Mouse (Mus musculus): ENCODE data around the gene Fermt2. TPM values are rescaled to one million over a fixed set of nuclear protein-coding genes. Genes with fewer than 3 reads are reported as not detected.

Gene Fermt2
- total and polyA plus RNA-seq, 2 experiments from 2014 or later, result 26.4 to 66.7 TPM

DNA sequence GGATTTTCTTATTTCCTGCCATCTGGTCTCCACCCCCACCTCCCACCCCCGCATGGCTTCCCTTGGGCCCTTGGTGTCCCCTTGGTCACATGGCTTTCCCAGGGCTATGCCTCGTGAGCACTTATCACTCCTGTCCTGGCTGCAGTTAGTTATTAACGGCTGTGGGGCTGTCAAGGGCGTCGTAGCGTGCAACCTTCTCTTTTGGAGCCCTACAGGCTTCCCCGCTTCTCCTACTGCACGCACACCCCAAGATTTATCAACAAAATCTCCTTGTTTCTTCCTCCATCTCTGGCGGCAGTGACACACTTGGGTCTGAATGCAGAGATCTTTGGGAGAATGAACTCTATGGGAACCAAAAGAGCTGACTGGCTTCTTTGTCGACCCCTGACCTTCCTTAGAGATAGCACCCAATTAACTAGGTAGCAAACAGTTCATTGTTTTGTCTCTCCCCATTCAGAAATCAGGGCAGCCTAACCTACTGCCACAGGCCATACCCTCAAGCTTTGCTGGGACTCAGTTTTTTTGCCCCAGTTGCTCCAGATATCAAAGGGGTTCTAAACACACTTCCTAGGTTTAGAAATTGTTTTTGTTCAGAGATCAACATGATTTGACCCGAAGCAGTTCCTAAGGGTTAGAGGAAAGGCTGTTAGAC, 76.9 kb downstream of the Fermt2 start:
- Histone ChIP-seq H3K27ac (ENCODE audit: low read depth, low read length) (no peak overlapping the region), H3K4me3 (ENCODE audit: low read depth, low read length) (no peak overlapping the region), H3K36me3 (ENCODE audit: insufficient read depth, low read length) (0 out of 2 replicates have a peak, but pooled peaks cover under 1% of the 10 kb centered on the region), H3K4me1 (ENCODE audit: insufficient read depth, low read length) (peaks cover 13% of the 10 kb centered on the region), H3K9ac (replicated peaks; ENCODE audit: low read length, poor library complexity, severe bottlenecking) (no peak overlapping the region), H3K9me3 (ENCODE audit: low read length) (no peaks in the 10 kb centered on the region), H3K4me2 (ENCODE audit: low read depth, low read length, poor library complexity, severe bottlenecking) (no peak overlapping the region), H3K27me3 (ENCODE audit: insufficient read depth, low read length) (no peaks in the 10 kb centered on the region)
- DNase-seq (ENCODE audit: low spot score) (no peak), ATAC-seq (ENCODE audit: low FRiP score) (no peak)
- no peak for TF ChIP-seq CTCF (IDR thresholded peaks at IDR 0.05)
- 49% methylated on average over 11 of the region's 11 CpGs for WGBS

DNA sequence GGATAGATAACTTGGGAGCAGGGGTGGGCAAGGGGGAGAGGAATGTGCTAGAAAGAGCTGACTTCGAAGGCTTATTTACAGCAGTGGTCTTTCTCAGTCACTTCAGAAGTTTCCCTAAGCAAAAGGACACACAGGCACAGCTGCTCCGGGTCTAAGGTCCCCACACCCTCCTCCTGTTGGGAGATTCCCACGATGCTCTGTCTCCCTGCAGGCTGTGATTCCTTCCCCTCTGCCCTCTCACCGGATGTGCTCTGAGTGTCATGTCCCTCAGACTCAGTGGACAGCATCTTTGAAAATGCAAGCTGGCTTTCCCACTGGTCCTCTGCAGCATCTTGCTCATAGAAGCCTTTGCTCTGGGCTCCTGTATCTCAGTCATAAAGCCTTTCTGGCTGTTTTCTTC, 77.8 kb downstream of the Fermt2 start:
- Histone ChIP-seq H3K4me1 (ENCODE audit: insufficient read depth, low read length) (peaks cover 13% of the 10 kb centered on the region), H3K9me3 (ENCODE audit: low read length) (no peaks in the 10 kb centered on the region), H3K36me3 (ENCODE audit: insufficient read depth, low read length) (no peaks in the 10 kb centered on the region), H3K4me2 (ENCODE audit: low read depth, low read length, poor library complexity, severe bottlenecking) (no peak overlapping the region), H3K27ac (ENCODE audit: low read depth, low read length) (no peak overlapping the region), H3K27me3 (ENCODE audit: insufficient read depth, low read length) (no peaks in the 10 kb centered on the region), H3K9ac (replicated peaks; ENCODE audit: low read length, poor library complexity, severe bottlenecking) (no peak overlapping the region), H3K4me3 (ENCODE audit: low read depth, low read length) (no peak overlapping the region)
- DNase-seq (ENCODE audit: low spot score), result no peak
- TF ChIP-seq CTCF (IDR thresholded peaks at IDR 0.05), result no peak
- WGBS, result 54% methylated on average over 4 of the region's 4 CpGs
- no peak for ATAC-seq (ENCODE audit: low FRiP score)

DNA sequence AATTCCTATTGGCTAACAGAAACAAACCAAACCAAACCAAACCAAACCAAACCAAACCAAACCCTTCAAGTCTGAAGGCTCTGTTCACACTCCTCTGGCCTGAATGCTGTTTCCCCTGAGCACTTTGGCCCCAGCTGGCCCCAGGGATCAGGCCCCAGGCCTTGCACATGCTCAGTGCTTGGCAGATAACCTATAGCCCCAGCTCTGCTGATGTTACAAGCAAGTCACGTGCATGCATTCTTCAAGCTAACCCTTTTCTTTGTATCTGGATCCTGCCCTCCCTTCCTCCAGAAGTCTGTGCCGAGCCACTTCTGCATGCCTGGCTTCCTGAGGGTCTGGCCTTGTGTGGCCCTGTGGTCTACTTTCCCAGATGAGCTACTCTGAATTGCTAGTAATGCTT, 78.8 kb downstream of the Fermt2 start:
- H3K27me3 ChIP-seq (ENCODE audit: insufficient read depth, low read length), result no peaks in the 10 kb centered on the region
- no peak overlapping the region for H3K27ac ChIP-seq (ENCODE audit: low read depth, low read length)
- H3K9ac ChIP-seq (replicated peaks; ENCODE audit: low read length, poor library complexity, severe bottlenecking), result no peak overlapping the region
- H3K36me3 ChIP-seq (ENCODE audit: insufficient read depth, low read length), result no peaks in the 10 kb centered on the region
- 0 out of 2 replicates have a peak, but pooled peaks cover 6% of the 10 kb centered on the region for H3K4me1 ChIP-seq (ENCODE audit: insufficient read depth, low read length)
- H3K4me3 ChIP-seq (ENCODE audit: low read depth, low read length), result no peak overlapping the region
- no peak for DNase-seq (ENCODE audit: low spot score)
- H3K9me3 ChIP-seq (ENCODE audit: low read length), result no peaks in the 10 kb centered on the region
- TF ChIP-seq CTCF (IDR thresholded peaks at IDR 0.05), result no peak
- H3K4me2 ChIP-seq (ENCODE audit: low read depth, low read length, poor library complexity, severe bottlenecking), result no peak overlapping the region
- 22% methylated on average over 2 of the region's 2 CpGs for WGBS
- ATAC-seq (ENCODE audit: low FRiP score), result no peak

DNA sequence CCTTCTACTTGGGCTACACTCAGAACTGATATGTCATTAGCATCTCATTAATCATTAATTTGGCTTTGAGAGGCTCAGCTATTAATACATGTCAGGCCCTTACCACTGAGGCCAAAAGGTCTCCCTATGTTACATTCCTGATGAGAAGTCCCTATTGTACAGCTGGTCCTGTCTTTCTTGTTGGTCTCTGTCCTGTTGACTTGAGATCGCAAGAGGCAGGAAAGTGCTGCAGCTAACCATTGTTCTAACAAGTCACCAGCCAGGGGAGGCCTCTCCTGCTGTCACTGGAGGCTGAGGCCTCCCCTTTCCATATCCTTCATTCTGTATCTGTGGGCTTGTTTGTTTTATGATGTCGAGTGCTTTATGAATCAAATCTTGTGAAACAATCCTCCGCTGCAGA, 83.1 kb downstream of the Fermt2 start:
- no peaks in the 10 kb centered on the region for H3K36me3 ChIP-seq (ENCODE audit: insufficient read depth, low read length)
- H3K27me3 ChIP-seq (ENCODE audit: insufficient read depth, low read length), result no peaks in the 10 kb centered on the region
- no peaks in the 10 kb centered on the region for H3K4me1 ChIP-seq (ENCODE audit: insufficient read depth, low read length)
- ATAC-seq (ENCODE audit: low FRiP score) (no peak), DNase-seq (ENCODE audit: low spot score) (no peak)
- H3K9ac ChIP-seq (replicated peaks; ENCODE audit: low read length, poor library complexity, severe bottlenecking), result no peak overlapping the region
- H3K9me3 ChIP-seq (ENCODE audit: low read length), result no peaks in the 10 kb centered on the region
- WGBS, result 80% methylated on average over 3 of the region's 3 CpGs
- no peak overlapping the region for H3K4me3 ChIP-seq (ENCODE audit: low read depth, low read length)
- TF ChIP-seq CTCF (IDR thresholded peaks at IDR 0.05), result no peak
- H3K27ac ChIP-seq (ENCODE audit: low read depth, low read length), result no peak overlapping the region
- no peak overlapping the region for H3K4me2 ChIP-seq (ENCODE audit: low read depth, low read length, poor library complexity, severe bottlenecking)

DNA sequence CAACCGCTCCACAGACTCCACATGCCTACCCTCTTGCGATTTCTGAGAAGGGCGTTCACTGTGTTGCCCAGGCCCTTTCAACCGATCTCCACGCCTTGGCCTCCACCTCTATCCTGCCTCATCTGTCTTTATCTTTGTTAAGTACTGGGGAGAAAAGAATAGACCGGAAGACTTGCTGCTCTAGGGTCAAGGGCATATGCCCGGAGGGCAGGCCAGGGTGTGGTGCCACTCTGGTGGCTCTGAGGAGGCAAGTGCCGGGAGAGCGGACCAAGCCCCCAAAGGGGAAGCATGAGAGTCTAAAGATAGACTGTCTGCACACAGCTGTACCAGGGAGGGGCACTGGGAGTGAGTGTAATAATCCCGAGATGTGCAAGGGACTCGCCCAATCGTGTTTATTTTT, 84.5 kb downstream of the Fermt2 start:
- no peaks in the 10 kb centered on the region for H3K4me1 ChIP-seq (ENCODE audit: insufficient read depth, low read length)
- H3K27ac ChIP-seq (ENCODE audit: low read depth, low read length), result no peak overlapping the region
- H3K4me3 ChIP-seq (ENCODE audit: low read depth, low read length), result no peak overlapping the region
- no peak for DNase-seq (ENCODE audit: low spot score)
- no peak overlapping the region for H3K4me2 ChIP-seq (ENCODE audit: low read depth, low read length, poor library complexity, severe bottlenecking)
- H3K9ac ChIP-seq (replicated peaks; ENCODE audit: low read length, poor library complexity, severe bottlenecking), result no peak overlapping the region
- WGBS, result 74% methylated on average over 12 of the region's 12 CpGs
- no peak for ATAC-seq (ENCODE audit: low FRiP score)
- no peaks in the 10 kb centered on the region for H3K9me3 ChIP-seq (ENCODE audit: low read length)
- H3K36me3 ChIP-seq (ENCODE audit: insufficient read depth, low read length), result no peaks in the 10 kb centered on the region
- H3K27me3 ChIP-seq (ENCODE audit: insufficient read depth, low read length), result no peaks in the 10 kb centered on the region
- TF ChIP-seq CTCF (IDR thresholded peaks at IDR 0.05), result no peak

DNA sequence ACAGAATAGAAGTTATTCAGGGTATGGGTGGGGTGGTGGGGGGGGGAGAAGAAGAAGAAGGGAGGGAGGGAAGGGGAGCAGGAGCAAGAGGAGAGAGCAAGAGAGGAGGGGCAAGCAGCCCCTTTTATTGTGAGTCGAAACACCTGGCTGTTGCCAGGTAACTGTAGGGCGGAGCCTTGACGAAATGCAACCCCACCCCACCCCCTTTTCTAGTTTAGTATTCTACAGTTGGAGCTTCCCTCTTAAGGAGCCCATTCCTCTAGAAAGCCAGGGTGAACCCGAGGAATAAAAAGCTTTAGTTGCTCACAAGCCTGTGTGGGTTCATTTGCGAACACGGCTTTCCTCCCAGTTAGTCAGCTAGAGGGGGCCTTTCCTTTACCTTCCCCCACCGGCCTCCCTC, 85.0 kb downstream of the Fermt2 start:
- Histone ChIP-seq H3K9ac (replicated peaks; ENCODE audit: low read length, poor library complexity, severe bottlenecking) (no peak overlapping the region), H3K27me3 (ENCODE audit: insufficient read depth, low read length) (no peaks in the 10 kb centered on the region), H3K27ac (ENCODE audit: low read depth, low read length) (no peak overlapping the region), H3K4me3 (ENCODE audit: low read depth, low read length) (no peak overlapping the region), H3K4me1 (ENCODE audit: insufficient read depth, low read length) (no peaks in the 10 kb centered on the region), H3K4me2 (ENCODE audit: low read depth, low read length, poor library complexity, severe bottlenecking) (no peak overlapping the region), H3K36me3 (ENCODE audit: insufficient read depth, low read length) (no peaks in the 10 kb centered on the region), H3K9me3 (ENCODE audit: low read length) (no peaks in the 10 kb centered on the region)
- WGBS, result 55% methylated on average over 7 of the region's 7 CpGs
- no peak for TF ChIP-seq CTCF (IDR thresholded peaks at IDR 0.05)
- no peak for ATAC-seq (ENCODE audit: low FRiP score)
- no peak for DNase-seq (ENCODE audit: low spot score)

All from midbrain, postnatal 0 days (tissue).